Mouse (Mus musculus) heart, postnatal 36 days (tissue): ENCODE results near the gene Ss18l2. TPM values are rescaled to one million over a fixed set of nuclear protein-coding genes. Genes with fewer than 3 reads are reported as not detected.

Experiments used
- DNase-seq, 2 experiments: peaks; one replicate each; pipeline ENCODE4 v3.0.0; 2021 to 2022
- intact Hi-C: fragments of 180-260 bp; cut with DNase I; formaldehyde crosslinking; loops from one replicate; pipeline ENCODE4 v1.15.1; 2025
- total RNA-seq, 2 experiments: library from RNA; stranded (reverse); gene quantifications; 2 replicates each; pipeline ENCODE4 v1.2.3; 2021

The Ss18l2 gene
- total RNA-seq, 2 experiments from 2014 or later: 125 to 135 TPM

DNA sequence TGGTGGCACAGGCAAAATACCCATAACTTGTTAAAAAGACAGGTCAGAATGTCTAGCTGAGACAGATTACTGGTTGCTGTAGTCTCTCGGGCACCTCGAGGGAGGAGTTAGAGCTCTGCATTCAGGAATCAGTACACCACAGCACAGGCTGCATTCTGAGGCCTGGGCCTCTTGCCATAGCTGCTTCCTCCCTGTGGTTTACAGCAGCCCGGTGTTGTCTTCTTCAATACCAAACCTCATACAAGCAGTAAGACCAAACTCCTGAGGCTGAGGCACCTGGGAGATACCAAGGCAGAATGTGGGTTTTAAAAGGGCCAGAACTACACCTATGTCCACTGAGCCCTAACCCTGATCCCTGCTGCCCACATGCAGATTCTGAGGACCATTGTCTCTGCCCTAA, 47.3 kb downstream of the Ss18l2 start:
- no peak for DNase-seq
- intact Hi-C loops: no loop called here

DNA sequence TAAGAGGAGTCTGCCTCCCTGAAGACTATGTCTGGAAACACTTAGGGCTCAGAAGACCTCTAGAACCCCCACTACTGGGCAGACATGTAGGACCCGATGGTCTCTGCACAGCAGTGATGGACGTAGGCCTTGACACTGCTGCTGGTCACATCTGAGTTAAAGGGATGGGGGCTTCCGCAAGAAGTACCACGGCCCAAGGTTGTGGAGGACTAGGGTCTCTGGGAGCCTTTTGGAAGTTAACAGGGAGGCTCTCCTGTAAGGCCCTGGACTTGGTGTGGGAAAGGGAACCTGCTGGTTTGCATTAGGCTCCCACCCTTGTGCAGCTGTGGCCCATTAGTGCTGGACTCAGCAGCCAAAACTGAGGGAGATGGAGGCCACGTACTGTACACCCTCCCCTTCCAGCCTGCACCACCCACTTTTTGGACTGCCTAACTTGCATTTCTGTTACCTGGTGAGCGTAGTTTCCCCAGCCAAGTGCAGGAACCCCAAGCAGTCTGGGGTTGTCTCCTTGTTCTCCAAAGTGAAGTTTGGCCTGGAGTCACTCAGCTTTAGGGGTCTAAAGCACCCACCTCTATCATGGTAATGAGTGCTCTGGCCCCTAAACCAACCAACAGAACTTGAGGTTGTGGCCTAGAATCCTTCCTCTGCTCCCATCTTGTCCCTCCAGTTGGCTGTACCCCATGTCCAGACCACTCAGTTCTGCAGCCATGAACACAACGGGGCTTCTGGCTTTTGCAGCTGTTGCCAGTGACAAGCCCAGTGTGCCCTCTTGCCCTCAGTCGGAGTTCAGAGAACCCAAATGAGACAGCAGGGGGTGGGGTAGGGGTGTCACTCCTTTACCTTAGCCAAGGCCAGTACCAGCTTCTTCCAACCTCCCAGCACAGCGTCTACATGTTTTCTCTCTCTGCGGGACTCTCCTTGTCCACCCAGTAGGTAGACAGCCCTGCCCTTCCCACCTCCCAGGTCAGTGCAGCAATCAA, 48.0 kb downstream of the Ss18l2 start:
- DNase-seq: no peak
- intact Hi-C loops: loop anchor here (2.0 kb wide), 1 partner anchor 73 kb away; no protein-coding TSS in a partner anchor

DNA sequence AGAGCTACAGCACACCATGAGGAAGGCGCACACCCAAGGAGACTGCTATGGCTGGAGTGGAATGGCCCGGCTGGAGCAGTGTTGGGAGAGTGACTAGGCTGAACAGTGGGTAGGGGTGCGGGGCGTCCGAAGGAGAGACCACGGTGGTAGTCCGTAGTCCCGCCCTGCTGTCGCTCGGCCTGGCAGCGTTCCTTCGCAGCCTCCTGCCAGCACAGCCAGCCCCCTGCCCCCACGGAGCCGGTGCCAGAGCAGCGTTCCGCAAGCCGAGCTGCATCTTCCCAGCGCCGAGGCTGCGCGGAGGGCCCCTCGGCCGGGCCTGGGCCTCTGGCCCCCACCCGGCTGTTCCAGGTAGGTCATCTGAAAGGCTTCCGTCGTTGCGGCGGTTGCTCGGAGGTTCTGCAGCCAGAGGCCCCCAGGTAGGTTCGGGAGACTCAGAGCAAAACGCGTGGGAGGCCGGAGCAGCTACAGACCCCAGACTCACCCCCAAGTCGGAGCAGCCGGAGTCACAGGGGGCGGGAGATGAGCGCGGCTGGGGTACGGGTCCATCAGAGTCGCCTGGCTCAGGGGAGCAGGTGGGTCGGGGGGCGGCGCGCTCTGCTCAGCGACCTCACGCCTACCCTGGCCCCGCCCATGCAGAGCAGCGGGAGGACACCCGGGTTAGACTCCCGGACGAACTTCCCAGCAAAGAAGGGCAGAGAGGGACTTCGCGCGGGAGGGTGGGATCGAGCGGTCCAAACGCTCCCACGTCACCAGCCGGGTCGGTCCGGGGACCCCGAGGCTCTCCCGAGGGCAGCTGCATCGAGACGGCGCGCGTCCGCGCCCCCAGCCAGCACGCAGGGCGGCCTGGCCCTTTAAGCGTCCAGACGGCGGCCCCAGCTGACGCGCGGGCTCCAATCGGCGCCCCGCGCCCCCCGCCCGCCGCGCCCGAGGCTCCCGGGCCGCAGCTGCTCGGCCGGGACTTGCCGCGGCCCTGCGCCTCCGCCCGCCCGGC, 49.3 kb downstream of the Ss18l2 start, which contains the start of gene Zfp651:
Zfp651 (plus strand) TSS at position 240 of the 991 bp plus-strand sequence.
- intact Hi-C loops: loop anchor here (1.0 to 2.0 kb wide), 2 partner anchors 39 to 71 kb away; no protein-coding TSS in a partner anchor
- DNase-seq: peak; percentile 58 to 71

DNA sequence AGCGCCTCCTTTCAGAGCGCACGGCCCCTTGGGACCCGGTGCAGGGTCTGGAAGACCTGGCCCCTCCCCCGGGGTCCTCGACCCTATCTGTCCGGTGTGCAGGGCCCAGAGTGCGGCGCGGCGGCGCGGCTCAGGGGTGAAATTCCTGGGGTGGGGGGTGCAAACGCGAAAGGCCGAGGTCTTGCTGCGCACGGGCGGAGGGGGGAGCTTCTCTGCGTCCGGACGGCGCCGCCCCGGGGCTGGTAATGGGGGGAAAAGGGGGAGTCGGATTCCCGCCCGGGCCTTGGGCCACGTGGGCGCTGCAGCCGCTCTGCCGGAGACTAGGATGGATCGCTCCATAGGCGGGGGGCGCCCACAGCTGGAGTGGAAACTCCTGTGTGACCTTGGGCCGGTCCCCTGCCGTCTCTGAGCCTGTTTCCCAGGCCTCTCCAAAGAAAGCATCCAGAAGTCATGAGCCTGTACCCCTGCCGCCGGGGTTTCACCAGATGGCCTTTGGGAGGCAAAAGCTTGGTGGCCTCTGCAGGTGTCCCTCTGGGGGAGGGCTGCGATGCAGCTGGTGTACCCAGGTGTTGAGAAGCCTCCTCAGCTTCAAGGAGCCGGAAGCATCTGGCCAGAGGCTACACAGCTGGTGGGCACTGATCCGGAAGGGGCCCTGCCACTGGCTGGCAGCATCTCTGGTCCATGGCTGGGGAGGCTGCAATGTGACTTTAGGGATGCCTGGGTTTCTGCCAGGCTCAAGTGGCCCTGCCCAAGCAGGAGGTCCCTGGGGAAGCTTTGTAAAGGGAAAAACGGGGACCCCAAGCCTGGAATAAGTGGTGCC, 50.4 kb downstream of the Ss18l2 start:
- intact Hi-C loops: no loop called here
- DNase-seq: peak; percentile 63 to 70

DNA sequence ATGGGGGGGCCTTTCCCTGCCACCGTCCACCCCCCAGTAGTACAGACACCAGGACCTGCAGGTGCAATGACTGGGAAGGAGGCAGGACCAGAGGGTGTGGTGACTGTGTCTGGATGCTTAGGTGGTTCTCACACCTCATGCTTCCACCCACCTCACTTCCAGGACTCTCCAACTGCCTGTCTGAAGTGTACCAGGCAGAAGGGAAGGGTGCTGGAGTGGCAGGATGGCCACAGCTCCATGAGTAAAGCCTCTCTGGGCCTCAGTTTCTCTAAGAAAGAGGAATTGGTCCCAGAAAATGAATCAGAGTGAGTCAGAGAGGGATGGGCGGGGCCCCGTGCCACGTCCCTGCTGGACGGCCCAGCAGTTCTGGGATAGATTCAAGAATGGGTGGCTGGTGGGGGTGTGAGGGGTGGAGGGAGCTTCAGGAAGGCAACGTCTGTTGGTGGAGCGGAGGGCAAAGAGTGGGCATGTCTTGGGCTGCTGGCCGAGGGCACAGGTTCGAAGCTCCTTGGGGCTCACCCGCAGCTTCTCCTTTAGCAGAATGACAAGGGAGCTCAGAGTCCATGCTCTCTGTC, 51.0 kb downstream of the Ss18l2 start:
- peak in 1 of 2 experiments; percentile 32 for DNase-seq
- intact Hi-C loops: no loop called here

DNA sequence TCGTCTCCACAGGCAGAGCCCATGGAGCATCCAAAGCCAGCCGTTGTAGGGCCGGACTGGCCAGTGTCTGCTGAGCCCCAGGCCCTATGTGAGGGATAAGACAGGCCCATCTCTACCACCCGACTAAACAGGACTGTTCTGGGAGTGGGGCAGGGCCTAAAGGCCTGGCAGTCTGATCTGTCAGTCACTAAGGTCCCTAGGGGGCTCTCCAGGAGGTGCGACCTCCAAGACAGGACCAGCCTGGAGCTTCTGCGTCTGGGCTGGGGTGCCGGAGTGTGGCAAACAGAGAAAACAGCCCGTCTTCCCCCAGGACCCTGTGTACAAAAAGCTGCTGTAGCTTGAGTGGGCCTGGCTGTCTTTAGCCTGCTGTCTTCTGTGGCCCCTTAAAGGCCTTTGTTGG, 51.7 kb downstream of the Ss18l2 start:
- intact Hi-C loops: no loop called here
- no peak for DNase-seq

DNA sequence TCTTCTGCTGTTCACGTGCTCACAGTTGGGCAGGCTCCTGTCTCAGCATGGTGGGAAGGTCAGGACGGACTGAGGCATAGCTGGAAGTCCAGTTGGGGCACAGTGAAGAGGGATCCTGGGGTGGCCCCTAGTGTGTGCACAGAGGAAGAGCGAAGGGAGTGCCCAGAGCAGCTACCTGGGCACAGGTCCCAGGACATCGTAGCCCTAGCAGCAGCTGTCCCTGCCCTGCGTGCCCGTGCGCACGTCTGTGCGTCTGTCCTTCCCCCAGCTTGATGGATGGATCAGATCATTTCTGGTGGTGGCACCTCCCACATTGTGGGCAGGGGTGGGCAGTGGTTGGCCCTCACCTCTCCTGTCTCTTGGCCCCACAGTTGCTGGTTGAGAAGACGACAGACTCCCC, 52.1 kb downstream of the Ss18l2 start:
- intact Hi-C loops: no loop called here
- DNase-seq: no peak

DNA sequence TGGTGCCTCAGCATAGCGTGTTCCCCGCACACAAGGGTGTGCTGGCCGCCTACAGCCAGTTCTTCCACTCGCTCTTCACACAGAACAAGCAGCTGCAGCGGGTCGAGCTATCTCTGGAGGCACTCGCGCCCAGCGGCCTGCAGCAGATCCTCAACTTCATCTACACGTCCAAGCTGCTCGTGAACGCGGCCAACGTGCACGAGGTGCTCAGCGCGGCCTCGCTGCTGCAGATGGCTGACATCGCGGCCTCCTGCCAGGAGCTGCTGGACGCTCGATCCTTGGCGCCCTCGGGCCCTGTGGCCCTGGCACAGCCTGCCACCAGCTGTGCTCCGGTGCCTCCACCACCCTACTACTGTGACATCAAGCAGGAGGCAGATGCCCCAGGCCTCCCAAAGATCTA, 52.6 kb downstream of the Ss18l2 start:
- intact Hi-C loops: no loop called here
- no peak for DNase-seq

Other genes starting within 250 kb of the Ss18l2 start
- gene Cck, start 214.6 kb upstream of the Ss18l2 start, total RNA-seq: not detected
- gene Lyzl4, start 68.2 kb upstream of the Ss18l2 start, total RNA-seq: not detected
- gene Vipr1, start 67.6 kb upstream of the Ss18l2 start, total RNA-seq: 1 to 10 TPM; 1.1 to 3.9 TPM
- 1 to 10 TPM; 5.5 to 6.1 TPM for gene Sec22c, start 4.8 kb upstream of the Ss18l2 start, total RNA-seq
- gene Nktr, start 8.8 kb downstream of the Ss18l2 start, total RNA-seq: 10 to 100 TPM; 33.0 to 33.7 TPM
- 100 to 1,000 TPM; 120 to 124 TPM for gene Zfp651, start 49.0 kb downstream of the Ss18l2 start, total RNA-seq
- gene Klhl40, start 67.3 kb downstream of the Ss18l2 start, total RNA-seq: 10 to 100 TPM in 1 of 2 experiments, 1 to 10 TPM in 1; 8.4 to 10.2 TPM
- gene Hhatl, start 82.2 kb downstream of the Ss18l2 start, total RNA-seq: 100 to 1,000 TPM; 101 to 127 TPM
- gene Ccdc13, start 129.1 kb downstream of the Ss18l2 start, total RNA-seq: not detected
- gene Higd1a, start 148.0 kb downstream of the Ss18l2 start, total RNA-seq: 100 to 1,000 TPM; 209 to 218 TPM
- gene Ackr2, start 188.0 kb downstream of the Ss18l2 start, total RNA-seq: 1 to 10 TPM; 1.6 to 1.9 TPM
- not detected for gene Cyp8b1, start 206.0 kb downstream of the Ss18l2 start, total RNA-seq
- 1 to 10 TPM in 1 of 2 experiments, under 1 TPM in 1; 0.95 to 1.8 TPM for gene Fam198a, start 240.7 kb downstream of the Ss18l2 start, total RNA-seq